Mouse (Mus musculus) bone marrow, adult 2 months (tissue): ENCODE data around the gene Meioc.

ENCODE experiments used
- CTCF ChIP-seq: fragments of 200-500 bp; IDR thresholded peaks from 2 replicates; pipeline ENCODE4 v1.5.1; 2011; ENCODE audit warnings: low read length, control low read depth; ENCODE audit not compliant: control insufficient read depth, insufficient read depth
- POLR2A ChIP-seq: fragments of 200-500 bp; IDR thresholded peaks from 2 replicates; pipeline ENCODE4 v1.6.1; 2011; ENCODE audit warnings: low read depth, mild to moderate bottlenecking, control low read depth, low read length, borderline replicate concordance; ENCODE audit not compliant: control insufficient read depth

DNA sequence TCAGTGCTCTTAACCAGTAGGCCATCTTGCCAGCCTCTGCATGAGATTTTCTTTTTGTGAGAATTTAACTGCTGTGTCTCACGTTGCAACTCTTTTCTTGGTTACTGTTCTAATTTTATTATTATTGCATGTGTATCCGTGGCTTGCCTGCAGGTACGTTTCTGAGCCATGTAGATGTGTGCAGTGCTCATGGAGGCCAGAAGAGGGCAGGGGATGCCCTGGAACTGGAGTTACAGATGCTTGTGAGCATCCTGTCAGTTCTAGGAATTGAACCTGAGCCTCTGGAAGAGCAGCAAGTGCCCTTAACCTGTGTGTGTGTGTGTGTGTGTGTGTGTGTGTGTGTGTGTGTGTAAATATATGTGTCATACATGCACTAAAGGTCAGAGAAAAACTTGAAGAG lies 62.1 kb downstream of the Meioc start:
- TF ChIP-seq CTCF (no peak), POLR2A (no peak)
